Mouse (Mus musculus) G1E (cell line): Measurements from ENCODE around the gene Cp.

Experiments used
- CTCF ChIP-seq: IDR thresholded peaks from 2 replicates; pipeline ENCODE4 v1.5.1; 2012; ENCODE audit warnings: low read depth, low read length, inconsistent platforms, mixed read lengths
- GATA1 ChIP-seq: IDR thresholded peaks from 2 replicates; pipeline ENCODE4 v1.6.1; 2012; ENCODE audit warnings: borderline replicate concordance, low read length, inconsistent platforms, mixed read lengths
- GATA2 ChIP-seq: IDR thresholded peaks from 2 replicates; pipeline ENCODE4 v1.6.1; 2012; ENCODE audit warnings: low read depth, low read length, inconsistent platforms, borderline replicate concordance
- TAL1 ChIP-seq: conservative IDR thresholded peaks from 2 replicates; pipeline ENCODE4 v1.6.1; 2012; ENCODE audit warnings: low read depth, low read length, inconsistent platforms, mixed read lengths

GRCm38 (mm10) chr3:19964625-19965188, 7.9 kb downstream of the Cp start:
- TF ChIP-seq CTCF, result no peak
- no peak for TF ChIP-seq GATA1
- TF ChIP-seq TAL1, result no peak
- no peak for TF ChIP-seq GATA2
